Mouse (Mus musculus) hindbrain, postnatal 0 days (tissue): ENCODE results near the gene Acsf2. TPM values are rescaled to one million over a fixed set of nuclear protein-coding genes. Genes with fewer than 3 reads are reported as not detected.

Experiments used
- ATAC-seq: fragments of 200-750 bp; cut with Nextera tagmentation; 2 replicates; pipeline ENCODE4 v1.8.0; 2017; ENCODE audit warnings: mild to moderate bottlenecking, moderate TSS enrichment, moderate library complexity
- DNase-seq: peaks from one replicate; pipeline ENCODE4 v3.0.0-alpha.2; 2015; ENCODE audit warnings: low spot score
- H3K27ac ChIP-seq: fragments of 300-500 bp; sonication (generic); 2 replicates; pipeline ENCODE4 v1.5.1; 2014; ENCODE audit warnings: mild to moderate bottlenecking
- H3K27me3 ChIP-seq: fragments of 300-500 bp; sonication (generic); 2 replicates; pipeline ENCODE4 v1.6.1; 2014; ENCODE audit warnings: low read length, mixed read lengths; ENCODE audit not compliant: insufficient read depth
- H3K36me3 ChIP-seq: fragments of 300-500 bp; sonication (generic); 2 replicates; pipeline ENCODE4 v1.6.1; 2014; ENCODE audit warnings: low read length, mixed read lengths; ENCODE audit not compliant: insufficient read depth
- H3K4me1 ChIP-seq: fragments of 300-500 bp; sonication (generic); 2 replicates; pipeline ENCODE4 v1.6.1; 2014; ENCODE audit warnings: antibody characterized with exemption, low read length, mixed read lengths; ENCODE audit not compliant: insufficient read depth
- H3K4me2 ChIP-seq: fragments of 300-500 bp; sonication (generic); 2 replicates; pipeline ENCODE4 v1.6.1; 2014; ENCODE audit warnings: low read depth, mild to moderate bottlenecking, low read length, moderate library complexity, mixed read lengths
- H3K4me3 ChIP-seq: fragments of 300-500 bp; sonication (generic); 2 replicates; pipeline ENCODE4 v1.5.1; 2014; ENCODE audit warnings: low read length
- H3K9ac ChIP-seq: fragments of 300-500 bp; sonication (generic); replicated peaks from 2 replicates; pipeline ENCODE4 v1.6.1; 2014; ENCODE audit warnings: mild to moderate bottlenecking, low read length, moderate library complexity, mixed read lengths
- H3K9me3 ChIP-seq: fragments of 300-500 bp; sonication (generic); 2 replicates; pipeline ENCODE4 v1.6.1; 2016; ENCODE audit warnings: low read length, mixed read lengths
- CTCF ChIP-seq: IDR thresholded peaks from 2 replicates; pipeline ENCODE4 v1.5.1; 2016; ENCODE audit warnings: antibody characterized with exemption, control low read depth, low read depth
- WGBS: fragments of 180-500 bp; shearing (Covaris S2); extraction: QIAGEN DNeasy Blood & Tissue Kit; methylation state at CpG from one replicate; pipeline ENCODE4 v1.1.7; 2014; 5-methylcytosine and 5-hydroxymethylcytosine counted together
- polyA plus RNA-seq: library from polyadenylated mRNA; unstranded; fragments of >200 nt; fragmentation: Nextera tagmentation; extraction: Ambion mirVana; gene quantifications from 2 replicates; pipeline ENCODE4 v1.2.1, GENCODE M21; 2015
- total RNA-seq: library from RNA; depleted of rRNA; stranded (reverse); fragments of >200 nt; gene quantifications from 2 replicates; pipeline ENCODE4 v1.2.3, GENCODE M21; 2014

The Acsf2 gene
- total and polyA plus RNA-seq, 2 experiments from 2014 or later: 2.6 to 6.8 TPM

- H3K4me3 ChIP-seq: peak within 1 kb of the TSS; percentile 41
- peak; percentile 97 for DNase-seq
- no peaks in the 10 kb centered on the region for H3K9me3 ChIP-seq
- no peaks in the 10 kb centered on the region for H3K36me3 ChIP-seq
- peak within 1 kb of the TSS; percentile 69 for H3K9ac ChIP-seq
- TF ChIP-seq CTCF: peak; percentile 97
- H3K27ac ChIP-seq: peak within 1 kb of the TSS; percentile 80
- H3K4me1 ChIP-seq: peaks cover 7% of the 10 kb centered on the region; the same call in 1 of the 2 replicates
- ATAC-seq: peak; percentile 94
- whole genome bisulfite sequencing: 4% methylated on average over 49 of the region's 49 CpGs
- peak within 1 kb of the TSS; percentile 93 for H3K4me2 ChIP-seq
- H3K27me3 ChIP-seq: no peaks in the 10 kb centered on the region
Observed at GRCm38 (mm10) chr11:94548888-94549690, 52.6 kb downstream of the Acsf2 start, which contains the start of gene Rsad1. TSS of gene Rsad1 (minus strand) at chr11:94549255.

GRCm38 (mm10) chr11:94548041-94548784 is 53.5 kb downstream of the Acsf2 start:
- no peaks in the 10 kb centered on the region for H3K36me3 ChIP-seq
- DNase-seq (peak; percentile 68), ATAC-seq (peak; percentile 39)
- H3K4me2 ChIP-seq: peak overlapping the region; percentile 93
- WGBS: 11% methylated on average over 24 of the region's 24 CpGs
- H3K27ac ChIP-seq: peak overlapping the region; percentile 80
- H3K4me1 ChIP-seq: peaks cover 7% of the 10 kb centered on the region; the same call in 1 of the 2 replicates
- TF ChIP-seq CTCF: no peak
- peak overlapping the region; percentile 41 for H3K4me3 ChIP-seq
- no peaks in the 10 kb centered on the region for H3K9me3 ChIP-seq
- peak overlapping the region; percentile 69 for H3K9ac ChIP-seq
- no peaks in the 10 kb centered on the region for H3K27me3 ChIP-seq

GRCm38 (mm10) chr11:94547271-94547670 is 54.4 kb downstream of the Acsf2 start:
- Histone ChIP-seq H3K4me3 (no peak overlapping the region), H3K4me2 (no peak overlapping the region), H3K9me3 (no peaks in the 10 kb centered on the region), H3K36me3 (peaks cover 2% of the 10 kb centered on the region; the same call in 1 of the 2 replicates), H3K27me3 (no peaks in the 10 kb centered on the region), H3K27ac (no peak overlapping the region), H3K9ac (no peak overlapping the region), H3K4me1 (peaks cover 7% of the 10 kb centered on the region; the same call in 1 of the 2 replicates)
- ATAC-seq (no peak), DNase-seq (no peak)
- WGBS: 90% methylated on average over 6 of the region's 6 CpGs
- no peak for TF ChIP-seq CTCF

- H3K27me3 ChIP-seq: no peaks in the 10 kb centered on the region
- TF ChIP-seq CTCF: no peak
- no peak overlapping the region for H3K9ac ChIP-seq
- peaks cover 7% of the 10 kb centered on the region; the same call in 1 of the 2 replicates for H3K4me1 ChIP-seq
- no peak for DNase-seq
- H3K36me3 ChIP-seq: peaks cover 7% of the 10 kb centered on the region; the same call in 1 of the 2 replicates
- H3K4me3 ChIP-seq: no peak overlapping the region
- H3K4me2 ChIP-seq: no peak overlapping the region
- WGBS: 99% methylated on average over 5 of the region's 5 CpGs
- H3K9me3 ChIP-seq: no peaks in the 10 kb centered on the region
- ATAC-seq: no peak
- H3K27ac ChIP-seq: no peak overlapping the region
Observed at GRCm38 (mm10) chr11:94546381-94546780, 55.3 kb downstream of the Acsf2 start.

GRCm38 (mm10) chr11:94544422-94544821 is 57.2 kb downstream of the Acsf2 start:
- no peak for TF ChIP-seq CTCF
- Histone ChIP-seq H3K36me3 (peaks cover 7% of the 10 kb centered on the region; the same call in 1 of the 2 replicates), H3K27me3 (no peaks in the 10 kb centered on the region), H3K9me3 (no peaks in the 10 kb centered on the region), H3K4me2 (peak overlapping the region; percentile 33; the same call in 1 of the 2 replicates), H3K4me1 (peaks cover 7% of the 10 kb centered on the region; the same call in 1 of the 2 replicates), H3K27ac (no peak overlapping the region), H3K9ac (no peak overlapping the region), H3K4me3 (no peak overlapping the region)
- WGBS: 58% methylated on average over 18 of the region's 18 CpGs
- no peak for DNase-seq
- no peak for ATAC-seq

- H3K4me1 ChIP-seq: peaks cover 7% of the 10 kb centered on the region; the same call in 1 of the 2 replicates
- H3K4me2 ChIP-seq: peak overlapping the region; percentile 33; the same call in 1 of the 2 replicates
- DNase-seq (peak; percentile 94), ATAC-seq (no peak)
- TF ChIP-seq CTCF: peak; percentile 93
- 24% methylated on average over 9 of the region's 9 CpGs for WGBS
- no peak overlapping the region for H3K9ac ChIP-seq
- H3K27me3 ChIP-seq: no peaks in the 10 kb centered on the region
- H3K9me3 ChIP-seq: no peaks in the 10 kb centered on the region
- H3K4me3 ChIP-seq: no peak overlapping the region
- H3K27ac ChIP-seq: no peak overlapping the region
- H3K36me3 ChIP-seq: peaks cover 7% of the 10 kb centered on the region; the same call in 1 of the 2 replicates
Observed at GRCm38 (mm10) chr11:94543932-94544331, 57.7 kb downstream of the Acsf2 start.
